Mouse (Mus musculus) spleen, adult 2 months (tissue): ENCODE measurements at regions not wholly inside any gene's neighbourhood (a gene's known extent, or its start where the extent isn't known, plus 50 kb on each side); places are given as distances from the start of the nearest gene placed in this dataset.

Source experiments
- DNase-seq, 2 experiments: peaks; one replicate each; pipeline versions ENCODE4 v3.0.0 to v3.0.0-alpha.2; 2012 to 2021; ENCODE audit warnings: low spot score in 2 of 2, low read depth in 1 of 2
- H3K27ac ChIP-seq: fragments of 200-500 bp; 2 replicates; pipeline ENCODE4 v1.5.1; 2012; ENCODE audit warnings: low read length, inconsistent platforms; ENCODE audit not compliant: insufficient read depth
- H3K27me3 ChIP-seq: fragments of 200-500 bp; 2 replicates; pipeline ENCODE4 v1.6.1; 2012; ENCODE audit warnings: mild to moderate bottlenecking, moderate library complexity, low read length, inconsistent platforms; ENCODE audit not compliant: control insufficient read depth, insufficient read depth
- H3K36me3 ChIP-seq: fragments of 200-500 bp; 2 replicates; pipeline ENCODE4 v1.6.1; 2012; ENCODE audit warnings: mild to moderate bottlenecking, low read length, inconsistent platforms; ENCODE audit not compliant: control insufficient read depth, insufficient read depth
- H3K4me1 ChIP-seq: fragments of 200-500 bp; 2 replicates; pipeline ENCODE4 v1.6.1; 2011; ENCODE audit warnings: inconsistent platforms; ENCODE audit not compliant: control insufficient read depth, insufficient read depth, insufficient read length
- H3K4me3 ChIP-seq: fragments of 200-500 bp; 2 replicates; pipeline ENCODE4 v1.5.1; 2011; ENCODE audit warnings: mild to moderate bottlenecking, inconsistent platforms; ENCODE audit not compliant: insufficient read depth, insufficient read length; ENCODE audit errors: extremely low read depth
- CTCF ChIP-seq: fragments of 200-500 bp; IDR thresholded peaks from 2 replicates; pipeline ENCODE4 v1.5.1; 2011; ENCODE audit warnings: mild to moderate bottlenecking, inconsistent platforms; ENCODE audit not compliant: insufficient read depth, insufficient read length, insufficient replicate concordance; ENCODE audit errors: extremely low read depth
- POLR2A ChIP-seq: fragments of 200-500 bp; IDR thresholded peaks from 2 replicates; pipeline ENCODE4 v1.6.1; 2011; ENCODE audit warnings: low read depth, low read length, inconsistent platforms
- WGBS: fragments of 180-500 bp; shearing (Covaris S2); methylation state at CpG from one replicate; pipeline ENCODE4 v1.1.7; 2018; 5-methylcytosine and 5-hydroxymethylcytosine counted together

DNA sequence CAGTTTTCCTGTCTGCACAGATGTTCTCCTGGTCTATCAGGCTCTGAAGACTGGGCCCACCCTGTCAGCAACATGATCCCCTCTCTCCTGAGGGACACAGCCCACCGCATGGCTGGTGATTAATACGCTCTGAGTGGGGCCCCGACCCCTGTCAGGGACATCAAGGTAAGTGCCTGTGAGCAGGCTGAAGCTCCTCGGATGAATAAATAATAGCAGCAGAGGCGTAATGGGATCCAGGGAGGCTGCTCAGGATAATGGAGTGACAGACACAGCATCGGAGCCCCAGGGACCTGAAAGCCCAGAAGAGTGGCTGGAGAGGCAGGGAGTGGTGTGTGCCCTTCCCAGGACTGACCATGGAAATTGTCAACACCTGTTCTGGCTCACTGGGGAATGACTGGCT is 107.4 kb upstream of the Pcbd1 start:
- Histone ChIP-seq H3K27me3 (no peaks in the 10 kb centered on the region), H3K27ac (no peak overlapping the region), H3K4me3 (no peak overlapping the region), H3K4me1 (no peaks in the 10 kb centered on the region), H3K36me3 (no peaks in the 10 kb centered on the region)
- DNase-seq, result no peak
- 81% methylated on average over 6 of the region's 6 CpGs for WGBS
- no peak for TF ChIP-seq CTCF
- TF ChIP-seq POLR2A, result no peak

DNA sequence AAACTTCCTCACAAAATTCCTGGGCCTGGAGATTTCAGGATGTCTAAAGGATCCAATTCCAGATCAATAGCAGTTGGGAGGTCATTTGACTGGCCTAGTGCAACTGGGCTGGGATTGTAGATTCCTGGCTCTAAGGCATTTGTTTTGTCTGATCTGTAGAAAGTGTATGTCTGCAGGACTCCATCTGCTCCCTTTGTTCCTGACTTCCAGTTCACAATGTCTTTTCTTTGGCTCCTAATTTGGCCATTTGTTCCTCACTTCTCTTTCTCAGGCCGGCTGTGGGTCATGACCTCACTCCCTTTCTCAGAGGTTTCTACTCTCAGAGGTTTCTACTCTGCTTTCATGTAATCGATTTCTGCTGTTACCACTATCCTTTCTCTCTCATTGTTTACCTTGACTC is 115.5 kb upstream of the Pcbd1 start:
- no peak for TF ChIP-seq CTCF
- no peak for TF ChIP-seq POLR2A
- Histone ChIP-seq H3K27me3 (no peaks in the 10 kb centered on the region), H3K36me3 (no peaks in the 10 kb centered on the region), H3K4me3 (no peak overlapping the region), H3K4me1 (no peaks in the 10 kb centered on the region), H3K27ac (no peak overlapping the region)
- DNase-seq, result no peak
- 64% methylated on average over 2 of the region's 2 CpGs for WGBS

DNA sequence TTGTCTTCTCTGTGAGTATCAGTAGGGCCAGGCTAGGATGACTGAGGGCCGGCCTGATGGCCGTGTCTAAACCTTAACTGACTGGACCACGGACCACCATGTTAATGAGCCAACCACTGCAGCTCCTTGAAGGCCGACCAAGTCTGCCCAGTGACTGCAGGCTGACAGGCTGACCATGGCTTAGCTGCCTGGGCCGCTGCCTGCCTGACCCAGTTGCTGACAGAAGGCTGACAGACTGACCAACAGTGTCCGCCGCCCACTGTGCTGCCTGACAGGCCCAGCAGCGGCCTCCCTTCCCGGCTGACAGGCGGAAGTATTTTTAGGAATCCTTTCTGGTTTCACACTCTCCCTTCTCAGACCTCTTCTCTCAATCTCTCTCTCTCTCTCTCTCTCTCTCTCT is 124.3 kb upstream of the Pcbd1 start:
- no peak for DNase-seq
- Histone ChIP-seq H3K27me3 (no peaks in the 10 kb centered on the region), H3K27ac (no peak overlapping the region), H3K36me3 (no peaks in the 10 kb centered on the region), H3K4me1 (no peaks in the 10 kb centered on the region), H3K4me3 (no peak overlapping the region)
- TF ChIP-seq POLR2A (no peak), CTCF (no peak)
- 88% methylated on average over 10 of the region's 10 CpGs for WGBS

DNA sequence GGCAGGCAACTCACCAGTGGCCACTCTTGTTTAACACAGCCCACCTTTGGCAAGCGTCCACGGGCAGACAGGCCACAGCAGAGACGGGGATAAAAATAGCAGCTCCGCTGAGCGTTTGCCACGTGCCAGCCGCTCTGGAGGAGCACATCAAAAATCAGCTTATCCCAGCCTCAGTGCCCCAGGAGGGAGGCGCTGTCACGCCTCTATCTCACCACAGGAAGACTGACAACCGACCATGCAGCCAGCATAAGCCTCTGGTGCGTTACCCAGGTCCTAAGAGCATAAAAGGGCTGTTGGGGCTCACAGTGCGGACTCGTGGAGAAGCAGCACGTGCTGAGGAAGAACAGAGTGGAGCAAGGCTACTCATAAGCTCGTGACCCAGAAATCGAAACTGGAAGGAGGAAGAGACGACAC is 126.4 kb upstream of the Unc5b start:
- H3K36me3 ChIP-seq, result no peaks in the 10 kb centered on the region
- H3K27me3 ChIP-seq, result no peaks in the 10 kb centered on the region
- peak in 1 of 2 experiments; percentile 14 for DNase-seq
- H3K4me3 ChIP-seq, result peak overlapping the region; percentile 29; the same call in 1 of the 2 replicates
- no peak for TF ChIP-seq CTCF
- no peak for TF ChIP-seq POLR2A
- WGBS, result 12% methylated on average over 17 of the region's 17 CpGs
- peaks cover 8% of the 10 kb centered on the region; the same call in 1 of the 2 replicates for H3K4me1 ChIP-seq
- H3K27ac ChIP-seq, result no peak overlapping the region

DNA sequence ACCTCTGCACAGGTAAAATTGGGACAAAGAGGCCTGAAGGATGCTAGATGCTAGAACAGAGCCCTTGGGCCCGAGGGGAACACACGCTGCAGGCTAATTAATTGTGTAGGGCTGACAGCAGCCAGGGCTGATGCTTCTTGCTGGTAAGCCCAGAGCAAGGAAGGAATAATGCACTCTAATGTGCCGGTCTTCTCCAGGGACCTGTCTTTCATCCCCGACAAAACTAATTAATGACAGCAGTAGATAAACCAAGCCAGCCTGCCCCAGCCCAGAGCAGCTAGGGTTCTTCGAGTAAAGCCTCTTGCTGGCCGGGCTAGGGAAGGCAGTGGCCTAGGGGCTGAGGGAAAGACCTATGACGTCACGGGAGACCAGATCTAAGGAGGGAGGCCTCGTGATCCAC is 124.1 kb upstream of the Unc5b start:
- no peak for DNase-seq
- Histone ChIP-seq H3K4me1 (peaks cover 8% of the 10 kb centered on the region; the same call in 1 of the 2 replicates), H3K27ac (no peak overlapping the region), H3K27me3 (no peaks in the 10 kb centered on the region), H3K36me3 (no peaks in the 10 kb centered on the region), H3K4me3 (no peak overlapping the region)
- WGBS, result 79% methylated on average over 9 of the region's 9 CpGs
- TF ChIP-seq CTCF, result no peak

DNA sequence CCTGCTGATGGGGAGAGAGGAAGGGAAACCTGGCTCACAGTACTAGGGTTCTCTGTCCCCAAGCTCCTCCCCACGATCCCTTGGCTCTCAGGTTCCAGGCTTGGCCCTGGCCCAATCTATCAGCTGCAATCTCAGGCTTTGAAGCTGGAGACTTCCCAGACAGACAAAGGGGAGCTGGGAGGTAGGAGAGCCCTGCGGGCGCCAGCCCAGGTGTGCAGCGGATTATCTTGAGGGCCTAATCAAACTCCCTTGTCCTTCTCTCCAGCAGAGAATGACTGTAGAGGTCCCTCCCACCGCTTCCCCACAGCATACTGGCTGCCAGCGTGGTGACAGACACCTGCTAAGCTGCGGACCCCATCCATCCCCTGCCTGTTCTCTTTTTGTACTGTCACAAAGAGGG is 121.1 kb upstream of the Unc5b start:
- Histone ChIP-seq H3K4me1 (peaks cover 1% of the 10 kb centered on the region; the same call in 1 of the 2 replicates), H3K36me3 (no peaks in the 10 kb centered on the region), H3K27ac (no peak overlapping the region), H3K27me3 (no peaks in the 10 kb centered on the region), H3K4me3 (no peak overlapping the region)
- TF ChIP-seq CTCF (no peak), POLR2A (no peak)
- 50% methylated on average over 7 of the region's 7 CpGs for WGBS
- DNase-seq, result no peak

DNA sequence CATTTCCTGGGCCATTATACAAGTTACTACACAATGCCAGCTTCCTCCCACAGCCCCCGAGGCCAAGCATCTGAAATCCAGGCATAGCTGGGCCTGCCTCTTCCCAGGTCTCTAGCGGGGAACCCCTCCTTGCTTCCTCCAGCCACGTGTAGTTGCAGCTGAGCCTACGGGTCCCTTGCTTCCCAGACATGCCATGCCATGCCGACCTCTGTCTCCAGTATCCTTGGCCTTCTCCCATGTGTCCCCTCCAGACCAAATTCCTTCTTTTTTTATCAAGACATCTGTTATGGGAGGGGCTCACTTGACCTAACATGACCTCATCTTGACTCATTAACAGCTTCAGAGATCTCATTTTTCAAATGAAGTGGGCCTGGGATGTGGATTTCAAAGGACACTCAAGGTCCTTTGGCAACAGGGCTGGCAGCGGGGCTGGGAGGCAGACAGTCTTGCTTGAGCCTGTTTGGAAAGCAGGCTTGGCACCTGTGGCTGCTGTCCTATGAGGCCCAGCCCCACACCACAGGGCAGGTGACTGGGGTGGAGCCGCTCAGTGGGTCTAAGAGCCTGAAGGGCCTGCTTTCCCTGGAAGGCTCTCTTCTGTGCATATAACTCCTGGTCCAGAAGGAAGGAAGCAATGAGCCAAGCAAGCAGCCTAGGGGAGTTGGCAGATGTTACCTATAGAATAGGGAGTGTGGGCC is 117.7 kb upstream of the Unc5b start:
- Histone ChIP-seq H3K4me1 (no peaks in the 10 kb centered on the region), H3K27ac (no peak overlapping the region), H3K36me3 (no peaks in the 10 kb centered on the region), H3K4me3 (no peak overlapping the region), H3K27me3 (no peaks in the 10 kb centered on the region)
- TF ChIP-seq POLR2A (no peak), CTCF (no peak)
- DNase-seq, result no peak
- WGBS, result 55% methylated on average over 7 of the region's 7 CpGs

DNA sequence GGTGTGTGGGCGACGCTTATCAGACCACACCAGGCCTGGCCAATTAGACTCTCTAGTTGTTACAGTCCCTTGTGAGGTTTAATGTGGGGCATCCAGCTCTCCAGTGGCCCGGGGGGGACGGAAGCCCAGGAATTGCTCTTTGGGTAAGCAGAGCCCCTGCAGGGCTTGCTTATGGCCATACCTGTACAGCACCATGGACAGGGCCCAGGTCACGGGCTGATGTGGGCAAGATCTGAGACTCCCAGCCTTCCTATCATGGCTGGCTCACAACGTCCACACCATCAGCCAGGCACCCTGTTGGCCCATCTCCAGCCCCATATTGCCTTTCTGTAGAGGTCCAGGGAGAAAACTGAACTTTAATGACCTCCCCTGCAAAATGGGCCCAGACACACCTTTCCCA is 111.7 kb upstream of the Unc5b start:
- H3K27ac ChIP-seq, result no peak overlapping the region
- H3K4me3 ChIP-seq, result no peak overlapping the region
- no peaks in the 10 kb centered on the region for H3K27me3 ChIP-seq
- no peaks in the 10 kb centered on the region for H3K36me3 ChIP-seq
- DNase-seq, result no peak
- TF ChIP-seq CTCF (no peak), POLR2A (no peak)
- 80% methylated on average over 6 of the region's 6 CpGs for WGBS
- H3K4me1 ChIP-seq, result no peaks in the 10 kb centered on the region
